Mouse (Mus musculus): ENCODE data around the gene Fgl2.
"Not testable (repeated sequence)": the region's sequence is repeated elsewhere in the genome, so short reads cannot be mapped to it uniquely, and the experiment has no call there.

The Fgl2 gene

DNA sequence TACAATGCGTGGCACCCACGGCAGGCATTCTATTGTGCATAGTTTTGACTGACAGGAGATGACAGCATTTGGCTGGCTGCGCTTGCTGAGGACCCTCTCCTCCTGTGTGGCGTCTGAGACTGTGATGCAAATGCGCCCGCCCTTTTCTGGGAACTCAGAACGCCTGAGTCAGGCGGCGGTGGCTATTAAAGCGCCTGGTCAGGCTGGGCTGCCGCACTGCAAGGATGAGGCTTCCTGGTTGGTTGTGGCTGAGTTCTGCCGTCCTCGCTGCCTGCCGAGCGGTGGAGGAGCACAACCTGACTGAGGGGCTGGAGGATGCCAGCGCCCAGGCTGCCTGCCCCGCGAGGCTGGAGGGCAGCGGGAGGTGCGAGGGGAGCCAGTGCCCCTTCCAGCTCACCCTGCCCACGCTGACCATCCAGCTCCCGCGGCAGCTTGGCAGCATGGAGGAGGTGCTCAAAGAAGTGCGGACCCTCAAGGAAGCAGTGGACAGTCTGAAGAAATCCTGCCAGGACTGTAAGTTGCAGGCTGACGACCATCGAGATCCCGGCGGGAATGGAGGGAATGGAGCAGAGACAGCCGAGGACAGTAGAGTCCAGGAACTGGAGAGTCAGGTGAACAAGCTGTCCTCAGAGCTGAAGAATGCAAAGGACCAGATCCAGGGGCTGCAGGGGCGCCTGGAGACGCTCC, at the start of gene Fgl2:
Gene Fgl2, plus strand, starts transcription at position 150 of the 687 bp plus-strand sequence.
- peak; percentile 6 for DNase-seq (ENCODE audit: extremely low read depth, insufficient read length, low spot score)

DNA sequence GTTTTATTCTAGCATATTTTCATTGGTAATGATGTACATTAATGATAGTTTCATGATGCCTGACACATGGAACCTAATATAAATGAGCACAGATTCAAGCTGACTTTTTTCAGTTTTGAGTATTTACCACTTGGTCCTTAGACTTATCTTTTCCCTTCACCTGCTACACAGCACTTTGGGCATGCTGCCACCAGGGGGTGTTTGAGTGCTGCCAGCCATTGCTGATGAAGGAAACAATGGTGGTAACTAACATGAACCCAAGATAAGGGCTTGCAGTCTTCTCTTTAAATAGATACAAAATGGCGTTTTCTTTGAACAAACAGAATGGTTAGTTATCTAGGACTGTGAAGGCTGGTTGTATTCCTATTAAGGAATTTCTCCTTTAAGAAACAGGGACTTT, 45.9 kb upstream of the Fgl2 start:
- no peak for DNase-seq (ENCODE audit: extremely low read depth, insufficient read length, low spot score)

DNA sequence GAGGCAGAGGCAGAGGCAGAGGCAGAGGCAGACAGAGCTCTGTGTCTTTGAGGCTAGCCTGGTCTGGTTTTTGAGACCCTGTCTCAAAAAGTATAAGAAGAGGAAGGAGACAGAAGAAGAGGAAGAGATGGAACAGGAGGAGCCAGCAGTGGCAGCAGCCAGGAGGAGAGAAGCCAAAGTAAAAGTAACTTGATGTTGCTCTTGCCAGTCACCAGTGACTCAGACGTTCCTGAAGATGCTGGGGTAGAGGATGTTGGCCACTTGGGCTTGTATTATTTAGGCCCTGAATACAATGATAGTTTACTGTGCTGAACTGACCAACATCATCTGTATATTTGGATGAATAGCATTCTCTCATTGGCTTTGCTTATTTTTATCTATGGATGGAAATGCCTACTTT, 43.9 kb upstream of the Fgl2 start:
- no peak for DNase-seq (ENCODE audit: extremely low read depth, insufficient read length, low spot score)

DNA sequence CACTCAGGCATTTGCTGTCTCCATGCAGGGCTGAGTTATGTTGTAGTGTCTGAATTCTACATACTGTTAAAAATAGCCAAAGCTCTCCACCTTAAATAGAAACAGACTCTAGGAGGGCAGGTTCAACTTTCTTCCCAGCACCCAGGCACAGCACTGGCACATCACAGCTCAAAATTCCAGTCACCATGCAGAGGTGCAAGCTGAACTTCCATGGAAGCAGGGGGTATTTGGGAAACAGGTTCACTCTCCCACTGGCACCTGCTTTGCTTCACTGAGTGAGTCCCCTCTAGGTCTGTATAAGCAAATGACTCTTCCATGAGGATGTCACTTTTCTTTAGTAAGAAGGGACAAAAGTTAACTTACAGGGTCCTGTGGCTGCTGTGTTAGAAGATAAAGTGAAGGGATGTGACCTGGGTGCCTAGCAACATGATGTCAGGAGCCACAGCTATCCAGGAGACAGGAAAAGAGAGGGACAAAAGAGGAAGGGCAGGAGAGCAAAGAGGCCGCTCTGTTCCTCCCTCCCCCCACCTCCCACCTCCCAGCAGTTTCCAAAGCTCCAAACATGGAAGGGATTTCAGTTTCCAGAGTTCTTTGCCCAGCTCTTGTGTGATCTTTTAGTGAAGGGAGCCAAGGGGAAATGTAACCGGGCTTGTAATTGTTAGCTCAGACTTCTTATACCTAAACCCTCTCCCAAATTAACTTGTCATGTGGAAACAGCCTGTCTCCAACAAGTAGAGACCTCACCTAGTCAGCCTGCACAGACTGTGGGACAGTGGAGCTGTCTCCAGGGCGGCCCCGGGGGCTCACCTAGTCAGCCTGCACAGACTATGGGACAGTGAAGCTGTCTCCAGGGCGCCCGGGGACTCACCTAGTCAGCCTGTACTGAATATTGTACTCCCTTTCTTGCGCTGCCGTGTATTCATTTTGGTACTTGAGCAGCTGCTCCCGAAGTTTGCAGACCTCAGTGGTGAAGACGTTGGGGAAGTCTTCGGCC, 42.5 kb upstream of the Fgl2 start:
- no peak for DNase-seq (ENCODE audit: extremely low read depth, insufficient read length, low spot score)

DNA sequence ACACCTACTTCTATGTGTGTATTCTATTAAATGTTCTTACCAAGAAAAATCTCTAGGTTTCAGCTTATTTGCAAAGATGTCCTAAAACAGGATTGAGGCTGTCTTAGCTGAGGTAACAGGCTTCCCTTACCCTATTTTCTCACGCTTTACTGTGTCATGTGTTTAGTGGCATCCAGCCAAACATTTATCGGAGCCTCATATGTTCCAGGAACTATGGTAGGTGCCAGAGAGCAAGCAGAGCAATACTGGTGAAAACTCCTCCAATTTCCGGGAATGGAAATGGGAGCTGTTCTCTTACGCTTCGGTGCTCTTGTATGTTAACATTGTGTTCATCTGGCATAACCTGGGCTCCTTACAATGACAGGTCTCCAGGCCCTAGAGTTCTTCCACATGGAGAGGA, 40.8 kb upstream of the Fgl2 start:
- no peak for DNase-seq (ENCODE audit: extremely low read depth, insufficient read length, low spot score)

DNA sequence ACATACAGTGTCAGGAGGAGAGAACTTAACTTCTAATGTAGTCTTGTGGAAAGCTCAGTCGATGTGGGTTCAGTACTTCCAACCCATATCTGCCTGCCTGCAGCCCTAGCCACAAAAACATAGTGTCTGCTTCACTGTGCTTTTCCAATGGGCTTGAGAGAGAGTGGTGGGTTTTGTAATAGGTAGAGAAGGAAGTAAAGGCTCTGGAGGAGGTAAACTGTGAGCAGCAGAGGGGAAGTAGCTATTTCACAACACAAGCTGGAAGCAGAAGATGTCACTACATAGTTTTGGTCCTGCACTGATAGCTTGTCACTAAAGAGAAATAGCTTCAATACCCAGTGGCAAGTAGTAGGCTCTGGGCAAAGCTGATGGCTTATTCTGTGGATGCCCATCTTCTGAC, 40.3 kb upstream of the Fgl2 start:
- DNase-seq (ENCODE audit: extremely low read depth, insufficient read length, low spot score): no peak

DNA sequence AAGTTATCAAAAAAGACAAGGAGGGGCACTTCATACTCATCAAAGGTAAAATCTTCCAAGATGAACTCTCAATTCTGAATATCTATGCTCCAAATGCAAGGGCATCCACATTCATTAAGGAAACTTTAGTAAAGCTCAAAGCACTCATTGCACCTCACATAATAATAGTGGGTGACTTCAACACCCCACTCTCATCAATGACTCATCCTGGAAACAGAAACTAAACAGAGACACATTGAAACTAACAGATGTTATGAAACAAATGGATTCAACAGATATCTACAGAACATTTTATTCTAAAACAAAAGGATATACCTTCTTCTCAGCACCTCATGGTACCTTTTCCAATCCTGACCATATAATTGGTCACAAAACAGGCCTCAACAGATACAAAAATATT, 30.2 kb upstream of the Fgl2 start:
- DNase-seq (ENCODE audit: extremely low read depth, insufficient read length, low spot score): not testable (repeated sequence)

DNA sequence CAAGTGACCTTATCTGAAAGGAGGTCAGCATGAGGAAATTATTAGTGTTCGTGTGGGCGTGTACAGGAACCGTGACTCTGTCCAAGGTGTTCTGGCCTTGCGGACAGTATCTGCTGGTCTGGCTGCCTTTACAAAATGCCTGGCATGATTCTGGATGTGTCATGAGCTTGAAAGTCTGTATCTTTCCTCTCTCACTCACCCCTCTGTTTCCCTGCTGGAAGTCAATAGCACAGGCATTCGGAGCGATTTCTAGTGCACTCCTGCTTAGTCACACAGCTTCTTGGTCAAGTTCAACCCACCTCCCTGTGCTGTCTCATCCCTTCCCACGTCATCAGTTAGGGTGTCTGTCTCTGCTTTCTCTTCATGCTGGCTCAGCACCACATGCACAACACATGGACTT, 24.1 kb upstream of the Fgl2 start:
- no peak for DNase-seq (ENCODE audit: extremely low read depth, insufficient read length, low spot score)

DNA sequence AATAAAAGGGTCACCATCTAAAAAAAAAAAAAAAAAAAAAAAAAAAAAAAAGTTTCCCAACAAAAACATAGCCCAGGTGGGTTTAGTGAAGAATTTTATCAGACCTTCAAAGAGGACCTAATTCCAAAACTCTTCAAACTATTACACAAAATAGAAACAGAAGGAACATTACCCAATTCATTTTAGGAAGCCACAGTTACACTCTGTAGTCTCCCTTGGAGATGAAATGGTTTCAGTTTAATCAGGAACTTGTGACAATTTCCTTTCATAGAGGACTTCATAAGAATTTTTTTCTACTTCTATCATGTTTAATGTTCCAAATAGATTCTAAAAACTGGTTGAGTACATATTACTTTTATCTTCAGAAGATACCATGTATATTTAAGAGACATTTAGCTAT, 20.8 kb upstream of the Fgl2 start:
- no peak for DNase-seq (ENCODE audit: extremely low read depth, insufficient read length, low spot score)

DNA sequence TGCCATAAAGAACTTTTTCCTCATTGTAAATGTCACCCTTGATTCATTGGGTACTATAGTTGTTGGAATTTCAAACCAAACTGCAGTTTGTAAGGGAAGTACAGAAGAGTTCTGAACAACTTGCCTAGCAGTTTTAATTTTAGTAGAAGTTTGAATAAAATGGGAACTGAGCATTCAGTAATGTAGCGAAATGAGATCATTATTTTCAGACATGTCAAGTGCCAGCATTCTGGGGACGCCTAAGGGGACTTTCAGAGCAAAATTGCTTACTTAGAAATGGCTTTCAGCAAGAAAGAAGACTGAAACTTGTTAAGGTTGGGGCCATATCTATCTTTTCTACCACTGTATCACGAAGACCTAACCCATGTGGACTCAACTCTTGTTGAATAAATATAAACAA, 13.8 kb upstream of the Fgl2 start:
- DNase-seq (ENCODE audit: extremely low read depth, insufficient read length, low spot score): no peak

DNA sequence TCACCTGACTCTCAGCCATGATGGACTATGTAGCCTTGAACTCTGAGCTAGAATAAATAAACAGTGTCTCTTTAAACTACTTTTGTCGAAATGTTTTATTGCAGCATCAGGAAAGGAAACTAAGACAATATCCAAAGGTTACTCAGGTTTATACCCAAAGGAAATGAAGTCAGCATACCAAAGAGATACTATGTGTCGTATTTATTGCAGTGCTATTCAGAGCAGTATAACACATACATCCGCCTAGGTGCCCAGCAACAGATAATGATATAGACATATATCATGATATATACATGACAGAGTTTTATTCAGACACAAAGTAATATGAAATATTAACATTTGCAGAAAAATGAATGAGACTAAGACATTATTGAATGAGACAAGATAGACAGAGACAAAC, 9.1 kb upstream of the Fgl2 start:
- DNase-seq (ENCODE audit: extremely low read depth, insufficient read length, low spot score): no peak

DNA sequence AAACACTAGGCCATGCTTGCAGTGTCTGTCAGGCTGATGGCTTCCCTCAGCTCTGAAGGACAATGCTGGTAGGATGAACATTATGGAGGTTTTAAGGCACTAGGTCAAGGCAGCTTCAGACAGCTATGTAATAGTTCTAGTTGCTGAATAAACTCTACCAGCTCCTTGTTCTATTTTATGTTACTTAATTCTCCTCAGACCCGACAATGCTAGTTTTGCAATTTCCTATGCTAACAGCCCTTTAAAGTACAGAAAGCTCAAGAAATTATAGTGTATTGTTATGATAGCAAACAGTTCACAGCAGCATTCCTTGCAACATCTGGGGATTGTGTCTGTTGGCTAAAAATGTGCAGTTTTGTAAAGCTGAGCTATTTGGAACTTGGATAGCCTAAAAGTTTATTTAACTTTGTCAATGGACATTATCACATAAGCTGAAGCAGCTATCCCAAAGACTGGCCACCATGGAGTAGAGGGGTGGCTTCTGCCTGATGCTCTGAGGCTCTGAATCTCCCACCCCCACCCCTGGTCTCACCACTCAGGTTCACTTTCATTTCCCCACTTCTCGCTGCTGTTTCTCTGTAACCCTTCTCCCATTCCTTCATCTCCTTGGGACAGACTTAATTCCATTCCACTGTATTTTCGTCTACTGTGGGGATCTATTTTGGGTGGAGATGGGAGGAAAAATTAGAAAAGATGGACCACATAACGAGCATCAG, 5.9 kb upstream of the Fgl2 start:
- no peak for DNase-seq (ENCODE audit: extremely low read depth, insufficient read length, low spot score)

DNA sequence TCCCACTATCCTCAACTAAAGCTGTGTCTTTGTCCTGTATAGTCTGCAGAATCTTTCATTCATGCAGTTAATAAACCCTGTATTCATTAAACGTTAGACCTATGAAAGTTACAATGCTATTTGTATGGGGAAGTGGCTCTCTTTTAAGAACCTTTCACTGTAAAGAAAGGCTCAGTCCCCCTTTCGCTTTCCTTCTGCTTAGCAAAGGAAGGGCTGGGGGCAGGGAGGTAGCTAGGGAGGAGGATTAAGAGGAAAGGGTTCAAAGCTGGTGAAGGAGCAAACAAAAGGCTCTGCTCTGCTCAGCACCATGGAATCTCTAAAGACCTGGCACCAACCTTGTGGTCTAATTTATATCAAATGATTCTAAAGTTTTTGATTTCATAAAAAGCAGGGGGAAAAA, 4.9 kb upstream of the Fgl2 start:
- DNase-seq (ENCODE audit: extremely low read depth, insufficient read length, low spot score): no peak

DNA sequence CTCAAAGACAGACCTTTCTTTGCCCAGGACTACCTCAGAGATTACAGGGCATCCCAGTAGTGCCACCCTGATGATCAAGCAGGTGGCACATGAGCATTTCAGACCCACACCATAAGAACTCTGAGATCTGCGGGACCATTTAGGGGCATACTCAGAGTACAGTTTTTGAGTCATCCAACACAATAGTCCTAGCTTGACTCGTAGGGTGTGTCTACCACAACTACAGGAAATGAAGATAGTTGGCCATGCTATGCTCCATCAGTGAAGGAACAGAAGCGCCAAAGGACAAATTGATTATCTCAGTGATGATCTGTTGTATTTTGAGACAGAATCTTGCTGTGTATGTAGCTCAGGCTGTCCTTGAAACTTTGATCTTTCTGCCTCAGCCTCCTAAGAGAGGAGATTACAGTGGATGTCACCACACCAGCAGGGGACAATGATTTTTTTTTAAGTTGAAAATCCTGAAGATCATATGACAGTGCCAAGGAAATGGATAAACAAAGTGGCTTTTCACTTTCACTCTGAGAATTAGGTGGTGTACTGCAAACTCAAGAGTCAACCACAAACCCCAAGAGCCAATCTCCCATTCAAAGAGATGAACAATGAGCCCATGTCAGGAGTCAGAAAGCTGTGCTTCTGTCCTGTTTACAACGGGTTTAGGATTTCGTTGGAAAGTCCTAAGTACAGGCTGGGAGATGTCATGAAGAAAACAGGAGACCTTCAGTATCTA, 2.1 kb upstream of the Fgl2 start:
- DNase-seq (ENCODE audit: extremely low read depth, insufficient read length, low spot score): no peak

DNA sequence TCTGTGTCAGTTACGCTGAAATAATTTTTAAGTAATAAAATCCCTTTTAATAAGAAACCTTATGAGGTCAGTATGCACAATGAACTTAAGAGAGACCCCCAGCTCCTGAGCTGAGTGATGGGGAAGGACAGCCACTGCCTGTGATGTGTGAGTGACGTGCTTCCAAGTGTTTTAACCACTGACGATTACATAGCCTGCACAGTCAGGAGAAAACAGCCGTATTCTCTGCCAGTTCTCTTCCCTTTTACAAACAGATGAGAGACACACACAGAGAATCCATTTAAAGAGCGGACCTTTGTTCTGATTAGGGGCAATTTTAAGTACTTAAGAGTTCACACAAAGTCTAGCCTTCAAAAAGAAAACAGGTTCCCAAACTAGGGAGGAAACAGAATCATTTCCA, 522 bp upstream of the Fgl2 start:
- DNase-seq (ENCODE audit: extremely low read depth, insufficient read length, low spot score): no peak

DNA sequence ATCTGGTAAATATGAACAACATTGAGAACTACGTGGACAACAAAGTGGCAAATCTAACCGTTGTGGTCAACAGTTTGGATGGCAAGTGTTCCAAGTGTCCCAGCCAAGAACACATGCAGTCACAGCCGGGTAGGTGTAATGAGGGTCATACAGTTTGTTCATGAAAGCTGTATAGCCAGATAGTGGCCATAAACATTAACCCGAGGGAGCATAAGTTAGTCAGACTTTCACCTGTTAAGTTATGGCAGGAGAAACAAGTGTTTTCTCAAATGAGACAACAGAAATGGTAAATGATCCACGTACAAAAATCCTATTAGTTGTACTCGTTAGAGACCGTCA, 707 bp downstream of the Fgl2 start:
- no peak for DNase-seq (ENCODE audit: extremely low read depth, insufficient read length, low spot score)

DNA sequence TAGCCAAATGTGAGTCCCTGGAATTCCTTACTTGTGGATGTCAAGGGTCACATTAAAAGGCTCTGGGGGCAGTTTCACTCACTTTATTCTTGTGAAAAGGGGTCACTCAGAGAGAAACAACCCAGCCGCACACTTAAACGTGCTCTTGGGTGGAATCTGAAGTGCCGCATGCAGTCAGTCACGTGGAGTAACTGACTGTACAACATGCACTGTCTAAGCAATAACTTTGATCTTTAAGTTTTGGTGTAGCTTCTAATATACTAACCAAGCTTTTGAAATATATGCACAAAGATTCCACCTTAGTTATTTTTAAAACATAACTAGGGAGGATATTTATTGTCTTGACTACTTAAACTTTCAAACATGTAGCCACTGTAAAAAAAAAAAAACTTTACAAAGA, 4.5 kb downstream of the Fgl2 start:
- no peak for DNase-seq (ENCODE audit: extremely low read depth, insufficient read length, low spot score)

DNA sequence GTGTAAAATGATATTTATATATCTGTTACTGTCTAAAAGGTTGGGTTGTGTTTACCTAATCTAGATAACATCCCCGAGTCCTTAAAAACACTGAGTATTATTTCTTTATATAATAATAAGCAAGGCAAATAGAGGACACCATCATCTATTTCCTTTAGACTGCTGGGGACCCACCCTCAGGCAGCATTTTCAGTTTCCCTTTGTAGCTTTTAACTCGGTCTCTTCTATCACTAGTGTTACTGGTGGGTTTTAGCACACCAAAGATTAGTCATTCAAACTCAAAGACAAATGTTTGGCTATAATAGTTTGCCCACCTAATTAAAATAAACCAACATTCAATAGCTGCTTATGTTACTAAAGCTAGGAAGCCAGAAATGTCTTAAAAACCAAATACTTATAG, 6.0 kb downstream of the Fgl2 start:
- no peak for DNase-seq (ENCODE audit: extremely low read depth, insufficient read length, low spot score)

DNA sequence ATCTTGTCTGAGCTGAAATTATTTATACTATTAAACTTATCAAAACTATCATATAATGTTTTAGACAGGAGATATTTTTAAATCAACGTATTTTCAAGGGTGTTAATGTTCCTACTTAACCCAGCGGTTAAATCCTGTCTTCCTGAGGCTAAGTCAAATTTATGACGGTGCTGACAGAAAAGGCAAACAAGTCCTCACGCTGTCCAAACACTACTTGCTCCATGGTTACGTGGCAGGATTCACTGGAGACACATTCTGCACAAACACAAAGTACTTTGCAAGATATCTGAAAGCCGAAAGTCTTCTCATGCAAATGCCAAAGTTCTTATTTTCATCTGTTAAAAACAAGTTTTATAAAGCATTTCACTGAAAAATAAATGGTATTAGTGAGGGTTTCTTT, 9.5 kb downstream of the Fgl2 start:
- DNase-seq (ENCODE audit: extremely low read depth, insufficient read length, low spot score): no peak

DNA sequence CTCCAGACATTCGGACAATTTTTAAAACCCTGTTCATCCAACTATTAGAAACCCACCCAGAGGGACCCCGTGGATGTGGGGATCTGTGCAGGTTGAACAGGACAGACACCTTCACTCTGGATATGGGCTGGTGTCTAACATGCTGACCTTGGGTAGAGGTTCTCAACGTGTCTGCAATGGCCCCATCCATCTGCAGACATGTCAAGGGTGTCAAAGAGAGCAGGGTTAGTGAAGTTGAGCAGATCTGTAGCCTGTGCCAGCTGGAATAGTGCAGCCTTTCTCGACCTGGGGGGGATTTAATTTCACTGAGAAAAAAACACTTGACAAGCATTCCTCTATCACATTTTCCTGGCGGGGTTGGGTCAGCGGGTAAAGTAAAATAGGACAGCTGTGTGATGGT, 10.2 kb downstream of the Fgl2 start:
- DNase-seq (ENCODE audit: extremely low read depth, insufficient read length, low spot score): no peak
